Mouse (Mus musculus): ENCODE data around the gene Cldn3.
A peak's percentile ranks its signal among the peaks of the same experiment; 100 is the strongest.
"Not testable (repeated sequence)": the region's sequence is repeated elsewhere in the genome, so short reads cannot be mapped to it uniquely, and the experiment has no call there.

Gene Cldn3

DNA sequence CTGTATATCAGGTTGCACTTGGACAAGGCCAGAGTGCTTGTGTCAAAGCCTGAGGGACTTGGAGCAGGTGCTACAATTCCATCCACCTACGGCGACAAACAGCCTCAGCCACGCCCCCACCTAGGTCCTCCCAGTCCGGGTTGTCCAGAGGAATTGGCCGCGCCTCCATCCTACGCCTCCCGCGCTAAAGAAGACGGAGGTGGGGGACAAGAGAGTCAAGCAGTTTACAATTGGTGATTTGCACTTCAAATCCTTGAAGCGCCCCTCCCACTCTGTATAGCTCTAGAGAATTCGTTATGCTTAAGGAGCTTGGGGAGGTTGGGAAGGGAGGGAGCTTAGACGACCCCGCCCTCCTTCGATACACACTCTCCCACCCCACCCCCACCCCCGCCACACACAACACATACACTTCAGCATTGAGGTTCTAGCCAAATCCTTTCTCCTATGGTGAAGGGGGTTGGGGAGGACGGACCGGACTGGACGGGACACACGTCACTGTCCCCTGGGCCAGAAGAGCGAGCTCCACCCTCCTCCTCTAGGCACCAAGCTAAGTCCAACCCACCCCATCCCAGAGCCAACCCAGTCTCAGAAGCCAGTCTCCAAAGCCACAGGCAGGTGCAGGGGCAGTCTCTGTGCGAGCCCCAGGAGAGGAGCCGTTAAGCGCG, at the start of gene Cldn3:
Gene Cldn3, plus strand, starts transcription at position 582 of the 665 bp plus-strand sequence.
- no peak for DNase-seq (ENCODE audit: low read depth, low spot score)

DNA sequence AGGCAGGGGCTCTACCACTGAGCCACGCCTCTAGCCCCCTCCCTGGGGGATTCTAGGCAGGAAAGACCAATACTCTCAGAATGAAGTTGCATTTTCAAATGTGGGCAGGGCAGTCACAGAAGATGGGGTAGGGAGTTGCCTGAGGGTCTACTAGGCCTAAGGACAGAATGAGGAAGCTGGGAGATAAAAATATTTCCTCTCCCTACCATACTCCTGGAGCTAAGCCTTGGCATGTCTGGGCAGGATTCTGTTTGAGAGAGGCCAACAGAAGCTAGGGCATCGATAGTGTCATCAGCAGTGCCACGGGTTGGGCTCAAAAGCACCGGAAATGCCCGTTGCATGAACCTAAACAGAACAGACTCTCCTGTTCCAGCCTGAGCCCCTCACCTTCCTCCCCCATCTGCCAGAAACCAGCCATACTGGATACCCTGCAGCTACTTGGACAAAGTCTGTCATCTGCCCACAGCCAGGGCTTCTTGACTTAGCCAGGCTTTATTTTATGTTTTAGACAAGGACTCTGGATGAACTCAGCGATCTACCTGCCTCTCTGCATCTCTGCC, 49.3 kb upstream of the Cldn3 start:
- no peak for DNase-seq (ENCODE audit: low read depth, low spot score)

DNA sequence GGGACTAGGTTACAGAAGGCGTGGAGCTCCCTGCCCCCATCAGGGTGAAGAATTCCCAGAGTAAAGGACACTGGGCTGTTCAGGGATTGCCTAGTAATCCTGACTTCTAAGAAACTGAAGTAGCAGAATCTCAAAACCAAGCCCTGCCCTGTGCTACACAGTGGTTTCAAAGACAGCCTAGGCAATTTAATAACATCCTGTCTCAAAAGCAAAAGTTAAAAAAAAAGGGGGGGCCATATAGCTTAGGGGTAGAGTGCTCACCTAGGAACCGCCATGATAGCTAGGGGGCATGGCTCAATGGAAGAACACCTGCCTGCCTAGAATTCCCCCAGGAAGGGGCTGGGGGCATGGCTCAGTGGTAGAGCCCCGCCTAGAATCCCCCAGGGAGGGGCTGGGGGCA, 46.9 kb upstream of the Cldn3 start:
- peak; percentile 57 for DNase-seq (ENCODE audit: low read depth, low spot score)

DNA sequence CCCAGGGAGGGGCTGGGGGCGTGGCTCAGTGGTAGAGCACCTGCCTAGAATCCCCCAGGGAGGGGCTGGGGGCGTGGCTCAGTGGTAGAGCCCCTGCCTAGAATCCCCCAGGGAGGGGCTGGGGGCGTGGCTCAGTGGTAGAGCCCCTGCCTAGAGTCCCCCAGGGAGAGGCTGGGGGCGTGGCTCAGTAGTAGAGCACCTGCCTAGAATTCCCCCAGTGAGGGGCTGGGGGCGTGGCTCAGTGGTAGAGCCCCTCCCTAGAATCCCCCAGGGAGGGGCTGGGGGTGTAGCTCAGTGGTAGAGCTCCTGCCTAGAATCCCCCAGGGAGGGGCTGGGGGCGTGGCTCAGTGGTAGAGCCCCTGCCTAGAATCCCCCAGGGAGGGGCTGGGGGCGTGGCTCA, 46.5 kb upstream of the Cldn3 start:
- not testable (repeated sequence) for DNase-seq (ENCODE audit: low read depth, low spot score)

DNA sequence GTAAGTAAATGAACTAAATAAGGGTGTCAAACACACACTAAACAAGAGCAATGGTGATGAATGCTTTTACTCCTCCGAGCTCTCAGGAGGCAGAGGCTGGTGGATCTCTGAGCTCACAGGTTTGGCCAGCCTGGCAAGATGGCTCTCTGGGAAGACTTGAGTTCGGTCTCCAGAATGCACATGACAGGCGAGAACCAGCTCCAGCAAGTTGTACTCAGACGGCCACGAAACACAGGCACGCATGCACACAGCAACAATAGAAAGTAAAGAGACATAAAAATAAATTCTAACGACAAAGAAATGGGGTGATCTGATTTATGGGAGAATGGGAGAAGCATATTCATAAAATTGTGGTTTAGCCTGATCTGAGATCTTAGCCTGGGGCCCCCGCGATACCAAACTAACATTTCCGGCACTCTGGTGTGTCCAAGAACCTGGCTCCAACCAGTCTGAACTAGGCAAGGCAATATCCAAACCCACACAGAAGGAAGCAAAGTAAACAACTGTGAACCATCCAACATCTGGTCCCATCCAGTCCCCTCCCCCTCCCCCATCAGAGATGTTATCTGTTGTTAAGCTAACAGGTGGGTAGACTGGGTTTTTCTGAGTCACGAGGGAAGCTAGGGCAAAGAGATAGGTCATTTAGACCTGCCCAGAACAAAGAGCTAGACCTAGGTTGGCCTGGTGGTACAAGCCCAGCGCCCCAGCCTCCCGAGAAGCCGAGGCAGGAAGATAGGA, 44.4 kb upstream of the Cldn3 start:
- peak; percentile 45 for DNase-seq (ENCODE audit: low read depth, low spot score)

DNA sequence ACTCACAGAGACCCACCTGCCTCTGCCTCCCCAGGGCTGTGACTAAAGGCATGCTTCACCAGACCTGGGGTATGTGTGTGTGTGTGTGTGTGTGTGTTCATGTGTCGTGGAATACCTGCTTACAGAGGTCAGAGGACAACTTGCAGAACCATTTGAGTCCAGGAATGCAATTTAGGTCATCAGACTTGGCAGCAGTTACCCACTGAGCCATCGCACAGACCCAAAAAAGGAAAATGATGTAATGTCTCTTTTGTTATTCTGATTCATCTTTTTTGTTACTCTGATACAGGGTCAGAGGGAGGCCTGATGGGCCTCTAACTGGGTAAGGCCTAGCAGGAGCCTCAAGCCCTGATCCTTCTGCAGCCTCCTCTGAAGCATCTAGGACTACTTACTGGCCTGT, 43.3 kb upstream of the Cldn3 start:
- DNase-seq (ENCODE audit: low read depth, low spot score) = no peak

DNA sequence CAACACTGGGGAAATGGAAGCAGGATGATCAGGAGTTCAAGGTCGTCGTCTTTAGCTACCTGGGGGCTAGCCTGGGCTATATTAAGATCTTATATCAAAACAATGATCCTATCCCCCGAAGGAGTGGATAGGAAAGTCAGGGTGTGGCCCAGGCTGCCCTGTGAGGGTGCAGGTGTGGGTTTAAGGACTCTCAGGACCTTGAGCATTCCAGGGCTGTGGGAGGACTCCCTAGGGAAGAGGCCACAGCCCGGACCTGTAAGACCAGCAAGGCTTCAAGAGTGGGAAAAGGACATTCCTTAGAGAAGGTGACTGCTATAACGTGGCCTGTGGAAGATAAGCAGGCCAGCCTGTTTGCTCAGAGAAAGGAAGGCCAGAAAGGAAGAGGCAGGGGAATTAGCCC, 41.8 kb upstream of the Cldn3 start:
- no peak for DNase-seq (ENCODE audit: low read depth, low spot score)

DNA sequence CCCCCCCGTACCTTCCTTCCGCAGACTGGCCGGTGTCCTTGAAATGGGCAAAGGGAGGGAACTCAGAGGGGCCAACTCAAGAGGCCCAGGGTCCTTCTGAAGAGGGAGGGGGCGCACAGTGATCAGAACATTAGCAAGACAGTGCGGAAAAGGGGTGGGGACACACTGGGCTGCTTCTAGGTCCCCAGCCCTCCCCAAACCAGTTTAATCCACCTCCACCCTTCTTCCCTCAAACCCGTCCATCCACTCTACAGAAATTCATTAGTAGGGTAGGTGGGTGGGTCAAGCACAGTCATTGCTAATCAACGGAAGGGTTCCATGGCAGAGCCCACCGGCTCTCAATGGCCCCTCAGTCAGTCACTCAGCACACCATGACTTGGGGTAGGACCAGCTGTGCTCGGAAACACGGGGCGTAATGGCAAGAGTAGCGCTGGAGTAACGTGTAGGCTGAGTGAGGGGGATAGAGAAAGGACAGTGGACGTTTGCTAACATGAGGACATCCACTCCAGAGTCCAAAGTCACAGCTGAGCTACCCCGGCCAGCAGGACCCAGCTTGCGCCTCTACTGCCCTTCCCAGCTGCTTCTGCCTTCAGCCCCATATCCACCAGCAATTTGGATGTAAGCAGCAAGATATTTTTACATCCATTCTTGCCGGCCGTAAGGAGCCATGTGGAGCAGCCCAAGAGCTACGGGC, 40.6 kb upstream of the Cldn3 start:
- no peak for DNase-seq (ENCODE audit: low read depth, low spot score)

DNA sequence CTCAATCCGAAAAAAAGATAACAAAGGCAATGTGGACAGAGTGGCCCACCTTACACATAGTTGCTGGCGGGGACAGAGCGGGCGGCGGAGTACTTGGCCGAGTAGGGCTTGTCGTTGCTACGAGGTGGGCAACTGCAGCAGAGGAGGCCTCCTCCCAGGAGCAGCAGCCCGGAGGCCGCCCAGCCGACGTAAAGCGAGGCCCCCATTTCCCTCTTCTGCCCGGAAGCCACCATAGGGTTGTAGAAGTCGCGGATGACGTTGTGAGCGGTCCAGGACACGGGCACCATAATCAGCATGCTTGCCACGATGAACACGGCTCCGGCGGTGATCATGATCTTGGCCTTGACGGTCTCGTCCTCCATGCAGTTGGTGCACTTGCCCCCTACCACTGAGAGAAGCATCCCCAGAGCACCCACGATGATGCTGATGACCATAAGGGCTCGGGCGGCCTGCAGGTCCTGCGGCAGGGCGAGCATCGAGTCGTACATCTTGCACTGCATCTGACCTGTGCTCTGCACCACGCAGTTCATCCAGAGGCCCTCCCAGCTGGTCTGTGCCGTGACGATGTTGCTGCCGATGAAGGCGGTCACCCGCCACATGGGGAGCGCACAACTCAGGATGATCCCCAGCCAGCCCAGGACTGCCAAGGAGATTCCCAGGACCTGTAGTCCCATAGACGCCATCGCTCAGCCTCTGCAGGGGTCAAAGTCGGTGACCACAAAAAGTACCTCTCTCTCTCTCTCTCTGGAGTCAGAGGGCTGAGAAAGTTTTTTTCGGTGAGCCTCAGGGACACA, 39.8 kb upstream of the Cldn3 start:
- no peak for DNase-seq (ENCODE audit: low read depth, low spot score)

DNA sequence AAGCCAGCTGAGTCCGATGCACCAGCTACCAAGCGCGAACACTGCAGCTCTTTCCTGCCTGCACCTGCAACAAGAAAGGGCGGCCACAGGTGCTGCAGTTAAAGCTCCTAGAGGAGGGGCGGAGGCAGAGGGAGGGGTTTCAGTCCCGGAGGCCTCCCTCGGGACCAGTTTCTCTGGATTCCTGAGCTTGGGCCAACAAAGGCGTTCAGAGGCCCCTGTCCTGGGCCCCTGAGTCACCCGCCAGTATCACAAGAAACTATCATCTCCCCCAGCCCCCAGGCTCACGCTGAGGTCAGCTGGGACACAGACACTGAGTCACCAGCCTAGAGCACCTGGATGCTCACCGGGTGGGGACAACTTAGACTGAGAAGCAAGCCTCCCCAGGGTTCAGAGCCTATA, 39.2 kb upstream of the Cldn3 start, which contains the start of gene Cldn4:
Gene Cldn4, minus strand, starts transcription at position 78 of the 399 bp plus-strand sequence.
- no peak for DNase-seq (ENCODE audit: low read depth, low spot score)

DNA sequence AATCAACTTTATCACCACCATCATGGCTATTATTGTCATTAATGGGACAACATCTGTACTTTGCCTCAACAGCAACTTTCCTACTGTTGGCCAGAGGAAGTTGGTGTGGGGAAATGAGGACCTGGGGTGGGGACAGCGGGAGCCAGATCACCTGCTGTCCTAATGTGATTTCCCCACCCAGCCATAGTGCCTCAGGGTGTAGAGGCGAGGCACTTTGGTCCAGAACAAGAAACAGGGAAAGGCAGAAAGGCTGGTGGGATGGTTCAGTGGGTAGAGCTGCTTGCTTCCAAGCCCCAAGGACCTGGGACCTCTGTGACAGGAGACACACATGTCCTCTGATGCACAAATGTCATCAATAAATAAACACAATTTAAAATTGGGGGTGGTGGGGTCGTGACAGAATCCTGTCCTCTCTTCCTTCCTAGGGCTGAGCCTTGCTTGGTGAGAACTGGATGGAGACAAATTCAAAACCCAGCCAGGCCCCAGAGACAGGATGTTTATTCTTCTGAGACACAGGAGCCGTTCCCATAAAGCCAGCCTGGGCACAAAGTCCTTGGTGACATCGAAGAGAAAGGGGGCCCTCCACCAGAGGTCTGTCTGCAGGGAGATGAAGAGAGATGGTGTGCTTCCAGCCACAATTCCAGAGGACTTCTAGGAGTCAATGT, 38.5 kb upstream of the Cldn3 start:
- no peak for DNase-seq (ENCODE audit: low read depth, low spot score)

DNA sequence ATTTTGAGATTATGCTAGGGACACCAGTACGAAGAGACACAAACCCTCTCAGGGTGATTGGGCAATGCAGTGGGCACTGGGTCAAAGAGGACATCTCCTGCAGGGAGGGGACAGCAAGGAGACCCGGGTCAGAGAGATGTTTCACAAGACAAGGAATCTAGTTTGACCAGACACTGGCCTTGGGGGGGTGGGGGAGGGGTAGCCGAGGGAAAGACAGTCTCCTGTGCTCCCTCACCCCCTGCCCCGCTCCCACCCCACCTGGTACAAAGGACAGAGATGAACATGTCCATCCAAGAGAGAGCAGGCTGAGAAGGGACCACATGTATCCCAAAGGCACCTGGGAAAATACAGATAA, 38.0 kb upstream of the Cldn3 start:
- DNase-seq (ENCODE audit: low read depth, low spot score) = no peak

DNA sequence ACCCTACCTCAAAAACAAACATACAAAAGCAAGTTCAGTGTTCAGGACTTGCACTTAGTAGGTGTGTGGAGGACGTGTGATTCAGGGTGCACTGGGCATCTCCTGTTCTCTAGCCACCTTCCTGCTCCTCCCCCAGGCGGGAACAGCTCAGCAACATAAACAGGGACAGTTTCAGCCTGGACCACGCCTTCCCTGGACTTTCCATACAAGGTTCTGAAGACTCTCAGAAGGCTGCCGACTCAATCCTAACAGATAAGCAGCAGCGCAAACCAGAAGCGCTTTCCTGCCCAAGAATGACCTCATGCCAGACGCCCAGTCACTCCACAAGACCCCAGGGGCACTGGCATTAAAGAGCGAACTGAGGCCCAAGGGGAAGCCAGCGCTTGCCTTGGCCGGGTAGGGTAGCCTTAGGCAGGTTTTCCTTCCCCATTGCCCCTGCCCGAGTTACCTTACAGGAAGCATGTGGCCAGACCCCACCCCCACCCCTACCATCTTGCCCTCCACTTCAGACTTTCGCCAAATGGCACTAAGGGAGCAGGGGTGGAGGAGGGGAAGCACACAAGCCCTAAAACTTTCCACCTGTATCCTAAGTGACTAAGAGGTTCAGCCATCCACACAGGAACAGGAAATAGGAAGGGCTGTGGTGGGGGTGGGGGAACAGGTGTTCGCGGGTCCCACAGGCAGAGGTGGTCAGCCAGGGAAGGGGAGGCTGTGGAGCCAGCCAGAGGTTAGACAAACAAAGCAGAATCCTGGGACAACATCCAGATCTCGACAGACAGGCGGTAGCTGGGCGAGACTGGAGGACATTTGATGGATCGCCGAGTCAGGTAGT, 34.7 kb upstream of the Cldn3 start:
- no peak for DNase-seq (ENCODE audit: low read depth, low spot score)

DNA sequence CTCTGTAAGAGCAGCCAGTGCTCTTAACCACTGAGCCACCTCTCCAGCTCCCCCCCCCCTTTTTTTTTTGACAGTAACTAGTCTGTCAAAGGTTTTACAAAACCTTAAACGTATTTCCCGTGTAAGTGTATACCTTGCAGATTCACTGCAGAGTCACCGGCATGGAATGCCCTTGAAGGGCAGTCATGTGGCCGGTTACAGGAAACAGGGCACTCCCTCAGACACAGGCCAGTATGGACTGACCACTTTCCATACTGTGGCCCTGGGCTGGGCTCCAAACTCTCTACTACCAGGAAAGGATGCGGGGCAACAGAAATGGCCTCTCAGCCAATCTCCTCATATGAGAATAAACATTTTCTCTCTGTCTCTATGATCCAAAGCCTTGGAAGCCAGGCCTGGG, 30.5 kb upstream of the Cldn3 start:
- DNase-seq (ENCODE audit: low read depth, low spot score) = no peak

DNA sequence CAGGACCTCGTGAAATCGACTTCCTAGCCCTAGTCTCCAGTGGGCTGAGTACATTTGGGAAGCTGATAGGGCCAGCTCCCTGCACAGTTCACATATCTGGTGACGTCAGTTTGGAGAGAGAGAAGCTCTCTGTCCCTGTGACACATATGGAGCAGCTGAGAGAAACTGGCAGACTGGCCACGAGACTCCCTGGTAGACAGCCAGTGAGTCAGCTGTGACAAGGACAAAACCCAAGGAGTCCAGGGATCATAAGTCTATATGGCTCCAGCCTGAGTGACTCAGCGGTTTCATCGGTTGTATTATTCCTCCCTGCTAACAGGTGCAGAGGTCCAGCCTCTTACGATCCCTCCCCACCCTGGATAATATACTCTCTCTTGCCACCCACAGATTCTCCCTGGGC, 26.9 kb upstream of the Cldn3 start:
- no peak for DNase-seq (ENCODE audit: low read depth, low spot score)

DNA sequence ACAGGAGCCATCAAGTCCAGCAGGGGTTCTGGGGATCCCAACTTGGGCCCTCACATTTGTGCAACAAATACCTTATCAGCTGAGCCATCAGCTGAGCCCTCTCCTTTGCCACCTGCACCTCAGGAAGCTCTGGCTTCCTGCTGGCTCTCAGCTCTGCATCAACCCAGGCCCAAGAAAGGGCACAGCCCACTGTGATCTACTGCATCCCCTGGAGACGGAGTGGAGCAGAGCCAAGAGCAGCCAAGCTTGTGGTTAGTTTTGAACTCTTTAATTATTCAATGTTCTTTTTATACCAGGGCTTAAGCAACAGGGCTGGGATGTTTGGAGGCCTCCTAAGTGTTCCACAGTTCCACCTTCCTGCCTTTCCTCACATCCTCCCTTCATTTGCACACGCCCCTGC, 25.6 kb upstream of the Cldn3 start:
- no peak for DNase-seq (ENCODE audit: low read depth, low spot score)

DNA sequence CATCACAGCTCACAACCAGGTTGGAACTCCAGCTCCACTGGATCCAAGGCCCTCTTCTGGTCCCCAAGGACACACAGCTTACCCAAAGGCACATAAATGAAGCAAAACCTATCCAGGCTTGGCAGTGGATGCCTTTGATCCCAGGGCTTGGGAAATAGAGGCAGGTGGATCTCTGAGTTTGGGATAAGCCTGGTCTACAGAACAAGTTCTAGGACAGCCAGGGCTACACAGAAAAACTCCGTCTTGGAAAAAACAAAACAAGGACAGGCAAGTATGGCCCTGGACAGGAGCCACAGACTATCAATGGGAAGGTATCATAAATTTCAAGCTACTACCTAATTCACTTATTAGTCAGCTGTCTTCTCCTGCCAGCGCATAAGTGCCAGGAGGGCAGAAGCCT, 24.5 kb upstream of the Cldn3 start:
- no peak for DNase-seq (ENCODE audit: low read depth, low spot score)

DNA sequence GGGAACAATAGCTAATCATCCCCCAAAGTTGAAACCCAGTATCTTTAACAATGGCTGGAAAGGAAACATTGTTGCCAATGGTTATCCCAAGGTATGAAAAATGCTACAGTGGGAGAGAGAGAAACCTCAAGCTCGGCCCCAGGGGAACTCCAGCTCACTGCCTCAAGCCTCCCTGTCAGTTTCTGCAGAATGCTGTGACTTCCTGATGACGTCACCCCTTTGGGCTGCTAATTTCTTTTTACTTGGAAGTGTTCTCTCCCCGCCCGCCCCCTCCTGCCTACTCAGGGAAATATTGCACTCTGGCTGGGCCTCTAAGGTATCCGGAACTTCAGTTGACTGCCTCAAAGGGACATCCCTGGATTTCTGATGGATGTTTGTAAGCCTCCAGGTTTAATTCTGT, 22.5 kb upstream of the Cldn3 start:
- no peak for DNase-seq (ENCODE audit: low read depth, low spot score)

DNA sequence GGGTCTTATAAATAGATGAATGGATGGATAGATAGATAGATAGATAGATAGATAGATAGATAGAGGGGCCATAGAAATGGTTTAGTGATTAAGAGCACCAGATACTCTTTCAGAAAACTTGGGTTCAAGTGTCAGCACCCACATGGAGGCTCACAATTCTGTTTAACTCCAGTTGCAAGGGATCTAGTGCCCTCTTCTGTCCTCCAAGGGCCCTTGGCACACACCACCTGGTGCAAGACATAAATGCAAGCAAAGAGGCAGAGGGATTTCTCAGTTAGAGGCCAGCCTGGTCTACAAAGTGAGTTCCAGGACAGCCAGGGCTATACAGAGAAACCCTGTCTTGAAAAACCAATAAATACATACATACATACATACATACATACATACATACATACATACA, 21.4 kb upstream of the Cldn3 start:
- not testable (repeated sequence) for DNase-seq (ENCODE audit: low read depth, low spot score)

DNA sequence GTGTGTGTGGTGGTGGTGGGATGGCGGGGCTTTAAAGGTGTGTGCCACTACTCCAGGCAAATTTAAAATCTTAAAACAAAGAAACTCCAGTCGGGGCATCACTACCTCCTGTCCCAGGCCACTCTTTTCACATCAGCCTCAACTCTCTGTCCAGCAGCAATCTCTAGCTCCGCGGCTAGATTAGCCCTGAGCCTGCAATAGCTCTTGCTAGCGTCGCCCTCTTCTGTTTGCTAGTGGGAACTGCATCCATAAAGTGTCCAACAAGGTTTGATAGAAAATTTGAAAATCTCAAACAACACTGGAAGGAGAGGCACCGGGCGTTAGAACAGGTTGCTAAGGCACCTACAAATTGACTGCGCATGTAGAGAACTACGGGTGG, 20.6 kb upstream of the Cldn3 start:
- DNase-seq (ENCODE audit: low read depth, low spot score) = peak; percentile 77
